Mouse (Mus musculus): ENCODE data around the gene Ago4. TPM values are rescaled to one million over a fixed set of nuclear protein-coding genes. Genes with fewer than 3 reads are reported as not detected.
"Not testable (repeated sequence)": the region's sequence is repeated elsewhere in the genome, so short reads cannot be mapped to it uniquely, and the experiment has no call there.

Gene Ago4
- polyA plus RNA-seq, 1 experiment from 2014 or later: 5.7 TPM

GRCm38 (mm10) chr4:126536865-126537264 lies 3.6 kb upstream of the Ago4 start:
- no peak for DNase-seq (ENCODE audit: low spot score)
- Histone ChIP-seq H3K36me3 (ENCODE audit: control insufficient read depth, insufficient read depth, low read length) (no peaks in the 10 kb centered on the region), H3K4me2 (ENCODE audit: low read length) (no peak overlapping the region), H3K27me3 (replicated peaks; ENCODE audit: control insufficient read depth, insufficient read depth, low read length) (no peaks in the 10 kb centered on the region), H3K4me3 (ENCODE audit: low read depth, low read length) (no peak overlapping the region), H3K27ac (ENCODE audit: low read depth, low read length) (no peak overlapping the region), H3K9ac (ENCODE audit: low read length) (no peak overlapping the region), H3K4me1 (ENCODE audit: control insufficient read depth, insufficient read depth, low read length) (peaks cover 5% of the 10 kb centered on the region), H3K9me3 (replicated peaks; ENCODE audit: control insufficient read depth, low read length) (no peaks in the 10 kb centered on the region)
- WGBS: 81% methylated on average over 5 of the region's 5 CpGs
- ATAC-seq: no peak

GRCm38 (mm10) chr4:126535631-126536030 lies 2.4 kb upstream of the Ago4 start:
- DNase-seq (ENCODE audit: low spot score); ATAC-seq; H3K4me1 ChIP-seq (ENCODE audit: control insufficient read depth, insufficient read depth, low read length); H3K36me3 ChIP-seq (ENCODE audit: control insufficient read depth, insufficient read depth, low read length); H3K9me3 ChIP-seq (replicated peaks; ENCODE audit: control insufficient read depth, low read length); H3K27ac ChIP-seq (ENCODE audit: low read depth, low read length); H3K9ac ChIP-seq (ENCODE audit: low read length); H3K27me3 ChIP-seq (replicated peaks; ENCODE audit: control insufficient read depth, insufficient read depth, low read length); H3K4me2 ChIP-seq (ENCODE audit: low read length); H3K4me3 ChIP-seq (ENCODE audit: low read depth, low read length): not testable (repeated sequence)
- WGBS: 95% methylated on average over 7 of the region's 7 CpGs

- no peaks in the 10 kb centered on the region for H3K27me3 ChIP-seq (replicated peaks; ENCODE audit: control insufficient read depth, insufficient read depth, low read length)
- peak overlapping the region; percentile 92 for H3K9ac ChIP-seq (ENCODE audit: low read length)
- H3K4me1 ChIP-seq (ENCODE audit: control insufficient read depth, insufficient read depth, low read length): peaks cover 5% of the 10 kb centered on the region
- H3K27ac ChIP-seq (ENCODE audit: low read depth, low read length): peak overlapping the region; percentile 31; the same call in 1 of the 2 replicates
- peak overlapping the region; percentile 54 for H3K4me2 ChIP-seq (ENCODE audit: low read length)
- DNase-seq (ENCODE audit: low spot score) (no peak), ATAC-seq (peak; percentile 58)
- peak overlapping the region; percentile 84 for H3K4me3 ChIP-seq (ENCODE audit: low read depth, low read length)
- no peaks in the 10 kb centered on the region for H3K36me3 ChIP-seq (ENCODE audit: control insufficient read depth, insufficient read depth, low read length)
- WGBS: 5% methylated on average over 7 of the region's 7 CpGs
- H3K9me3 ChIP-seq (replicated peaks; ENCODE audit: control insufficient read depth, low read length): no peaks in the 10 kb centered on the region
Observed at GRCm38 (mm10) chr4:126533729-126534070, 428 bp upstream of the Ago4 start.

- H3K27me3 ChIP-seq (replicated peaks; ENCODE audit: control insufficient read depth, insufficient read depth, low read length): no peaks in the 10 kb centered on the region
- 28% methylated on average over 5 of the region's 5 CpGs for WGBS
- H3K9me3 ChIP-seq (replicated peaks; ENCODE audit: control insufficient read depth, low read length): no peaks in the 10 kb centered on the region
- no peak overlapping the region for H3K27ac ChIP-seq (ENCODE audit: low read depth, low read length)
- H3K4me1 ChIP-seq (ENCODE audit: control insufficient read depth, insufficient read depth, low read length): peaks cover 5% of the 10 kb centered on the region
- H3K9ac ChIP-seq (ENCODE audit: low read length): peak overlapping the region; percentile 92
- DNase-seq (ENCODE audit: low spot score) (no peak), ATAC-seq (no peak)
- peak overlapping the region; percentile 54 for H3K4me2 ChIP-seq (ENCODE audit: low read length)
- peak overlapping the region; percentile 84 for H3K4me3 ChIP-seq (ENCODE audit: low read depth, low read length)
- H3K36me3 ChIP-seq (ENCODE audit: control insufficient read depth, insufficient read depth, low read length): no peaks in the 10 kb centered on the region
Observed at GRCm38 (mm10) chr4:126532292-126532691, 980 bp downstream of the Ago4 start.

GRCm38 (mm10) chr4:126526828-126527227 lies 6.4 kb downstream of the Ago4 start:
- no peaks in the 10 kb centered on the region for H3K9me3 ChIP-seq (replicated peaks; ENCODE audit: control insufficient read depth, low read length)
- peaks cover 3% of the 10 kb centered on the region; the same call in 1 of the 2 replicates for H3K36me3 ChIP-seq (ENCODE audit: control insufficient read depth, insufficient read depth, low read length)
- no peak overlapping the region for H3K27ac ChIP-seq (ENCODE audit: low read depth, low read length)
- H3K4me1 ChIP-seq (ENCODE audit: control insufficient read depth, insufficient read depth, low read length): no peaks in the 10 kb centered on the region
- ATAC-seq (no peak), DNase-seq (ENCODE audit: low spot score) (no peak)
- H3K9ac ChIP-seq (ENCODE audit: low read length): no peak overlapping the region
- no peak overlapping the region for H3K4me2 ChIP-seq (ENCODE audit: low read length)
- H3K4me3 ChIP-seq (ENCODE audit: low read depth, low read length): no peak overlapping the region
- H3K27me3 ChIP-seq (replicated peaks; ENCODE audit: control insufficient read depth, insufficient read depth, low read length): no peaks in the 10 kb centered on the region
- WGBS: 95% methylated on average over 5 of the region's 5 CpGs

- Histone ChIP-seq H3K27ac (ENCODE audit: low read depth, low read length) (no peak overlapping the region), H3K4me3 (ENCODE audit: low read depth, low read length) (no peak overlapping the region), H3K36me3 (ENCODE audit: control insufficient read depth, insufficient read depth, low read length) (peaks cover 8% of the 10 kb centered on the region; the same call in 1 of the 2 replicates), H3K4me2 (ENCODE audit: low read length) (no peak overlapping the region), H3K4me1 (ENCODE audit: control insufficient read depth, insufficient read depth, low read length) (no peaks in the 10 kb centered on the region), H3K27me3 (replicated peaks; ENCODE audit: control insufficient read depth, insufficient read depth, low read length) (no peaks in the 10 kb centered on the region), H3K9ac (ENCODE audit: low read length) (no peak overlapping the region), H3K9me3 (replicated peaks; ENCODE audit: control insufficient read depth, low read length) (no peaks in the 10 kb centered on the region)
- DNase-seq (ENCODE audit: low spot score) (no peak), ATAC-seq (no peak)
- WGBS: 86% methylated on average over 3 of the region's 3 CpGs
Observed at GRCm38 (mm10) chr4:126526164-126526563, 7.1 kb downstream of the Ago4 start.

- ATAC-seq (no peak), DNase-seq (ENCODE audit: low spot score) (no peak)
- Histone ChIP-seq H3K4me1 (ENCODE audit: control insufficient read depth, insufficient read depth, low read length) (no peaks in the 10 kb centered on the region), H3K4me2 (ENCODE audit: low read length) (no peak overlapping the region), H3K27ac (ENCODE audit: low read depth, low read length) (no peak overlapping the region), H3K9ac (ENCODE audit: low read length) (no peak overlapping the region), H3K9me3 (replicated peaks; ENCODE audit: control insufficient read depth, low read length) (no peaks in the 10 kb centered on the region), H3K36me3 (ENCODE audit: control insufficient read depth, insufficient read depth, low read length) (peaks cover 63% of the 10 kb centered on the region), H3K4me3 (ENCODE audit: low read depth, low read length) (no peak overlapping the region), H3K27me3 (replicated peaks; ENCODE audit: control insufficient read depth, insufficient read depth, low read length) (no peaks in the 10 kb centered on the region)
- WGBS: 89% methylated on average over 6 of the region's 6 CpGs
Observed at GRCm38 (mm10) chr4:126512308-126513066, 20.8 kb downstream of the Ago4 start.

GRCm38 (mm10) chr4:126511013-126511412 lies 22.3 kb downstream of the Ago4 start:
- H3K4me1 ChIP-seq (ENCODE audit: control insufficient read depth, insufficient read depth, low read length): no peaks in the 10 kb centered on the region
- no peaks in the 10 kb centered on the region for H3K27me3 ChIP-seq (replicated peaks; ENCODE audit: control insufficient read depth, insufficient read depth, low read length)
- peaks cover 64% of the 10 kb centered on the region for H3K36me3 ChIP-seq (ENCODE audit: control insufficient read depth, insufficient read depth, low read length)
- DNase-seq (ENCODE audit: low spot score): no peak
- no peak overlapping the region for H3K27ac ChIP-seq (ENCODE audit: low read depth, low read length)
- 92% methylated on average over 5 of the region's 5 CpGs for WGBS
- H3K4me3 ChIP-seq (ENCODE audit: low read depth, low read length): no peak overlapping the region
- H3K9me3 ChIP-seq (replicated peaks; ENCODE audit: control insufficient read depth, low read length): no peaks in the 10 kb centered on the region
- ATAC-seq: no peak
- H3K9ac ChIP-seq (ENCODE audit: low read length): no peak overlapping the region
- H3K4me2 ChIP-seq (ENCODE audit: low read length): no peak overlapping the region

- Histone ChIP-seq H3K4me3 (ENCODE audit: low read depth, low read length) (no peak overlapping the region), H3K9ac (ENCODE audit: low read length) (no peak overlapping the region), H3K9me3 (replicated peaks; ENCODE audit: control insufficient read depth, low read length) (no peaks in the 10 kb centered on the region), H3K4me2 (ENCODE audit: low read length) (no peak overlapping the region), H3K27ac (ENCODE audit: low read depth, low read length) (no peak overlapping the region), H3K36me3 (ENCODE audit: control insufficient read depth, insufficient read depth, low read length) (peaks cover 65% of the 10 kb centered on the region), H3K27me3 (replicated peaks; ENCODE audit: control insufficient read depth, insufficient read depth, low read length) (no peaks in the 10 kb centered on the region), H3K4me1 (ENCODE audit: control insufficient read depth, insufficient read depth, low read length) (no peaks in the 10 kb centered on the region)
- DNase-seq (ENCODE audit: low spot score) (no peak), ATAC-seq (no peak)
- WGBS: 93% methylated on average over 2 of the region's 2 CpGs
Observed at GRCm38 (mm10) chr4:126509072-126509471, 24.2 kb downstream of the Ago4 start.

Measured in forebrain, embryonic 14.5 days (tissue).